Mouse (Mus musculus) R1 (cell line): ENCODE results near the gene Prkd2.

Experiments
- DNase-seq: peaks from one replicate; pipeline ENCODE4 v3.0.0-alpha.2; 2018; ENCODE audit warnings: low read depth, low spot score

Prkd2 gene

DNA sequence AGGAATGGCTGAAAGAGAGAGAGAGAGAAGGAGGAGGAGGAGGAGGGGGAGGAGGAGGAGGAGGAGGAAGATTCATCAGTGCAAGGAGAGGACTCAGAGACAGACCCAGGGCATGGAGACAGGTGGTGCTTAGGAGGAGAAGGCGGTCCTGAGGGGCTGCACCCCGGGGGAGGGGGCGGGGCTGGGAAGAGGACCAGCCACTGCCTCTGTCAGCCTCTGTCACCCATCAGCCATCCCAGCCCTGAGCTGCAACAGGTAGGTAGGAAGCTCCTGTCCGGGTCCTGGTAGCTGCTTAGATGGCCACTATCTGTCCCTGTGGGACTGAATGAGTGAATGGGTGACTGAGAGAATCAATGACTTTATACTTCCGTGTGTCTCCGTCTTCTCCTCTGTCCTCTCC, 50.9 kb downstream of the Prkd2 start:
- DNase-seq: no peak

GRCm38 (mm10) chr7:16894279-16894678, 51.6 kb downstream of the Prkd2 start:
- DNase-seq: no peak

DNA sequence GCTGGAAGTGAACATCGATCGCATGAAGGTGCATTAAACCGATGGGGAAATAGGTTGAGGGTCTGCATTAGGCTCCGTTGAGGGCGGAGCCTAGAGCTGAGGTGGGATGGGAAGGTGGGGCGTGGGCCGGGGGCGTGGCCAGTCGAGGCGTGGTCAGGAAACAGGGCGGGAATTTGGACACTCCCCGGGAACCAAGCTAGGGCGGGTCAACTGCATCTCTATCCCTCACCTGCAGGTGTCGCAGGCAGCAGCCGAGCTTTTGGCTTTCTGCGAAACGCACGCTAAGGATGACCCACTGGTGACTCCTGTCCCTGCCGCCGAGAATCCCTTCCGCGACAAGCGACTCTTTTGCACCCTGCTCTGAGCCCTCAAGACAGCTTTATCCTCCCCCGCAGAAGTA, 52.3 kb downstream of the Prkd2 start:
- DNase-seq: peak; percentile 88

- DNase-seq: no peak
Observed at GRCm38 (mm10) chr7:16895511-16895910, 52.8 kb downstream of the Prkd2 start.

- no peak for DNase-seq
Observed at GRCm38 (mm10) chr7:16900526-16900925, 57.8 kb downstream of the Prkd2 start.

GRCm38 (mm10) chr7:16903439-16903955, 60.8 kb downstream of the Prkd2 start:
- no peak for DNase-seq

GRCm38 (mm10) chr7:16904120-16904675, 61.5 kb downstream of the Prkd2 start:
- DNase-seq: no peak

DNA sequence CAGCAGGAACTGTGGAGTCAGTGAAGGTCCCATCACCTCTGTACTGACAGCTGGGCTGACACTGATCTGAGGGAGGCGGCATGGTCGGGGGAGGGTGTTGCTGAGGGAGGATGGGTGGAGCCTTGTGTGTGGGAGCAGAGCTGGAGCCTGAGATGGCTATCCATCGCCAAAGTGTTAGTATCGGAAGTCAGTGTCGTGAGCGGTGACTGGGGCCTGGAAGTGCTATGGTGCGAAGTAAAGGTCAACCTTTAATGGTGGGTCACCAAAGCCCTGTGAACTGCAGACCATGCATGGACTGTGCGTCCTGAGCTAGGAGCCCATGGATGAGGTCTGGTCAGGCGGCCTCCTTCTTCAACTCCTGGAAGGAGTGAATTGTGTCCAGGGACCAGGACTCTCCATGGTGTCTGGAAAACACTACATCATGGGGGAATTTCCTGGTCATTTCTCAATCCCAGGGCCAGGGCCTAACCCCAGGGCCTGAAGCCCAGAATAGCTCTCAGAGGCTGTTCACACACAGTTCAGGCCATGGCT, 62.9 kb downstream of the Prkd2 start:
- DNase-seq: no peak

- DNase-seq: no peak
Observed at GRCm38 (mm10) chr7:16906281-16906680, 63.6 kb downstream of the Prkd2 start, which contains the start of gene Ptgir. TSS of gene Ptgir (plus strand) at chr7:16906490.

DNA sequence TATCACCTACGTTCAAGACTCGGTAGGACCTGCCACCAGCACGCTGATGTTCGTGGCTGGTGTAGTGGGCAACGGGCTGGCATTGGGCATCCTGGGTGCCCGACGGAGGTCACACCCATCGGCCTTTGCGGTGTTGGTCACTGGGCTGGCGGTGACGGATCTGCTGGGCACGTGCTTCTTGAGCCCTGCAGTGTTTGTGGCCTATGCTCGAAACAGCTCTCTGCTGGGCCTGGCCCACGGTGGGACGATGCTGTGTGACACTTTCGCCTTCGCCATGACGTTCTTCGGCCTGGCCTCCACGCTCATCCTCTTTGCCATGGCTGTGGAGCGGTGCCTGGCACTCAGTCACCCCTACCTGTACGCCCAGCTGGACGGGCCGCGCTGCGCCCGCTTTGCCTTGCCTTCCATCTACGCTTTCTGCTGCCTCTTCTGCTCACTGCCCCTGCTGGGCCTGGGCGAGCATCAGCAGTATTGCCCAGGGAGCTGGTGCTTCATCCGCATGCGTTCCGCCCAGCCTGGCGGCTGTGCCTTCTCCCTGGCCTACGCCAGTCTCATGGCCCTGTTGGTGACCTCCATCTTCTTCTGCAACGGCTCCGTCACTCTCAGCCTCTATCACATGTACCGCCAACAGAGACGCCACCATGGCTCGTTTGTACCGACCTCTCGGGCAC, 64.3 kb downstream of the Prkd2 start:
- no peak for DNase-seq

GRCm38 (mm10) chr7:16907842-16908241, 65.1 kb downstream of the Prkd2 start:
- no peak for DNase-seq

GRCm38 (mm10) chr7:16908367-16908766, 65.7 kb downstream of the Prkd2 start:
- no peak for DNase-seq

DNA sequence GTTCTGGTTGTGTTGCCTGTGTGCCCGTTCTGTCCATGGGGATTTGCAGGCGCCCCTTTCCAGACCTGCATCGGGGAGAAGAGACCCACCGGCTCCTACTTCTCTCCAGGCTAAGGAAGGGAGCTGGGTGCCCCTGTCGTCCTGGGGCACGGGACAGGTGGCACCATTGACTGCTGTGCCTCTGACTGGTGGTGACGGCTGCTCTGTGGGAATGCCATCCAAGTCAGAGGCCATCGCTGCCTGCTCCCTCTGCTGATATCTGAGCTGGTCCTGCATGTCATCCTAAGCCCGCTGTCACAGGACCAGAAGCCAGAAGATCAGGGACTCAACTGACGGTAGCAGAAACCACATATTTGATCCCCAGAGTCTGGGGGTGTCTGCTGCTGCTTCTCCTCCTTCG, 66.2 kb downstream of the Prkd2 start:
- no peak for DNase-seq

DNA sequence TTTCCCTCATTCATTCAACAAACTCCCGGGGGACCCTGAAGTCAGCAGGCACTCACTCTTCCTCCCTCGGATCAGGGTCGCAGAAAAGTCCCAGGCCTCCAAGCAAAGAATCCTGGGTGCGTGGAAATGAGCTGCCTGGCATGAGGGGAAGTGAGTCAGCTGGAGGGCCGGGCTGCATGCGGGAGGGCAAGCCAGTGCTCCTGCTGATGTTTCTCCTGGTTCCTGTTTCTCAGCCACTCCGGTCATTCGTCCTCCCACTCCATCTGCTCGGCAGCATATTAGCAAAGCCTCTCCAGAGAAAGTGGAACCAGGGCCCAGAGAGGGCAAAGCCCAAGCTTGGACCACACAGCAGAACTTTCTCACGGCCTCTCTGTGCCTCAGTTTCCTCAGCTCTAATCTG, 67.2 kb downstream of the Prkd2 start:
- no peak for DNase-seq

DNA sequence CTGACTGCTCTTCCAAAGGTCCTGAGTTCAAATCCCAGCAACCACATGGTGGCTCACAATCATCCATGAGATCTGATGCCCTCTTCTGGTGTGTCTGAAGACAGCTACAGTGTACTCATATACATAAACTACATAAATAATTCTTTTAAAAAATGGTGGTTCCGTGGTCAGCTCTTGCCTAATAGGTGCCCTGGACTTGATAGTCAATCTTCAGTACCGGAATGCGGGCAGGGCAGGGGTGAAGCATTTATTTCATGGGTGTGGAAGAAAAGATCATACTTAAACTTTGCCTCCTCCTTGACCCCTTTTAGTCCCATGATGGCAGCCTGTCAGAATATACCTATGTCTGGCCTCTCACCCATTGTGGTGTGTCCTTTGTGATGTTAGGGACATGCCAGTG, 69.2 kb downstream of the Prkd2 start:
- no peak for DNase-seq

GRCm38 (mm10) chr7:16912360-16912759, 69.7 kb downstream of the Prkd2 start:
- no peak for DNase-seq

GRCm38 (mm10) chr7:16913806-16914452, 71.2 kb downstream of the Prkd2 start:
- peak; percentile 69 for DNase-seq

GRCm38 (mm10) chr7:16914453-16915343, 72.0 kb downstream of the Prkd2 start:
- DNase-seq: no peak

- DNase-seq: no peak
Observed at GRCm38 (mm10) chr7:16915461-16916340, 73.0 kb downstream of the Prkd2 start.
